Mouse (Mus musculus) CD8-positive naive resting alpha-beta T cell, adult 57 days (primary cell): ENCODE data around the gene Rpl34. TPM values are rescaled to one million over a fixed set of nuclear protein-coding genes. Genes with fewer than 3 reads are reported as not detected.

Experiments used
- total RNA-seq: library from RNA; stranded (reverse); gene quantifications from one replicate; pipeline ENCODE4 v1.2.4, GENCODE M21; 2023

Gene Rpl34
- total RNA-seq: 1,976 TPM

DNA sequence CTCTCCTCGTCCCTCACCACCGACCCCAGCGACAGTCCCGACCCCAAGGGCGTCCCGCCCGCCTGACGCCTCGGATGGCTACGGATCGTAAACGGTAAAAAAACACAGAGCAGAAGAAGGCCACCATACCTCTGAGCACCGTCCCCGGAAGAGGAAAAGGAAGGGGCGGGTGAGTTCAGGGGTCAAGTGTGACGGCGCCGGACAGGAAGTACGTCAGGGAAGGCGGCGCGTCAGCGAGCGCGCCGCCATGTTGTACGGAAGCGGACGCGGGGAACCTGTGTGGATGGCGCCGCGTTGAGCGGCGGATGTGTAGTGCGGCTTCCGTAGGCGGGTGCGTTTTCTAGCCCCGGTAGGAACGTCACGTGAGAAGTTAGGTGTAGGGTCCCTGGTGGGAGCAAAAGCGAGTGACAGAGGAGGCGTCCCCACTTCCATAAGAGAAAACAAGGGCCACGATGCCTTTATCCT, at the start of gene Rpl34:
TSS of gene Rpl34 (minus strand) at position 210 of the 465 bp plus-strand sequence.

GRCm38 (mm10) chr3:130708967-130709924, 21.0 kb downstream of the Rpl34 start, which contains the start of gene Ostc:
Gene Ostc (minus strand): TSS chr3:130709444.

Other genes with a start within 250 kb of the Rpl34 start
- not detected for gene Etnppl, start 113.0 kb downstream of the Rpl34 start, total RNA-seq
- 70.7 TPM for gene Ostc, start 21.0 kb downstream of the Rpl34 start, total RNA-seq